Mouse (Mus musculus): Measurements from ENCODE around the gene AI464131. TPM values are rescaled to one million over a fixed set of nuclear protein-coding genes. Genes with fewer than 3 reads are reported as not detected.

AI464131 gene
- not detected for total RNA-seq (2023)

GRCm38 (mm10) chr4:41502986-41503412, at the start of gene AI464131:
TSS of gene AI464131 (minus strand) at chr4:41503076.

GRCm38 (mm10) chr4:41517233-41517632, 14.4 kb upstream of the AI464131 start, which contains the start of gene 1110017D15Rik:
TSS of gene 1110017D15Rik (minus strand) at chr4:41517333.

GRCm38 (mm10) chr4:41464345-41465286, 38.3 kb downstream of the AI464131 start, which contains the start of the genes Kif24 and Nudt2:
TSS of gene Kif24 (minus strand) at chr4:41464887.
TSS of gene Nudt2 (plus strand) at chr4:41465151.

Other genes with a start within 250 kb of the AI464131 start
- 75.7 TPM for gene Ubap2, start 227.9 kb downstream of the AI464131 start, total RNA-seq (2023)
- 32.9 TPM for gene Dcaf12, start 188.2 kb downstream of the AI464131 start, total RNA-seq (2023)
- gene Ubap1, start 154.1 kb downstream of the AI464131 start, total RNA-seq (2023) = 45.2 TPM
- 0.95 TPM for gene Kif24, start 38.2 kb downstream of the AI464131 start, total RNA-seq (2023)
- gene Nudt2, start 37.9 kb downstream of the AI464131 start, total RNA-seq (2023) = 6.8 TPM
- not detected for gene 1110017D15Rik, start 14.3 kb upstream of the AI464131 start, total RNA-seq (2023)
- 8.5 TPM for gene Fam219a, start 66.5 kb upstream of the AI464131 start, total RNA-seq (2023)
- not detected for gene Dnaic1, start 66.7 kb upstream of the AI464131 start, total RNA-seq (2023)
- not detected for gene Enho, start 137.2 kb upstream of the AI464131 start, total RNA-seq (2023)
- not detected for gene Cntfr, start 194.0 kb upstream of the AI464131 start, total RNA-seq (2023)
- 17.7 TPM for gene Il11ra1, start 196.9 kb upstream of the AI464131 start, total RNA-seq (2023)
- 43.4 TPM for gene Rpp25l, start 210.5 kb upstream of the AI464131 start, total RNA-seq (2023)
- gene Dctn3, start 220.1 kb upstream of the AI464131 start, total RNA-seq (2023) = 47.8 TPM
- gene Arid3c, start 228.1 kb upstream of the AI464131 start, total RNA-seq (2023) = not detected